Mouse (Mus musculus): ENCODE data around the gene Zswim4. TPM values are rescaled to one million over a fixed set of nuclear protein-coding genes. Genes with fewer than 3 reads are reported as not detected.
A peak's percentile ranks its signal among the peaks of the same experiment; 100 is the strongest.

Gene Zswim4
- polyA plus RNA-seq, 1 experiment from 2014 or later, result 2.8 TPM

DNA sequence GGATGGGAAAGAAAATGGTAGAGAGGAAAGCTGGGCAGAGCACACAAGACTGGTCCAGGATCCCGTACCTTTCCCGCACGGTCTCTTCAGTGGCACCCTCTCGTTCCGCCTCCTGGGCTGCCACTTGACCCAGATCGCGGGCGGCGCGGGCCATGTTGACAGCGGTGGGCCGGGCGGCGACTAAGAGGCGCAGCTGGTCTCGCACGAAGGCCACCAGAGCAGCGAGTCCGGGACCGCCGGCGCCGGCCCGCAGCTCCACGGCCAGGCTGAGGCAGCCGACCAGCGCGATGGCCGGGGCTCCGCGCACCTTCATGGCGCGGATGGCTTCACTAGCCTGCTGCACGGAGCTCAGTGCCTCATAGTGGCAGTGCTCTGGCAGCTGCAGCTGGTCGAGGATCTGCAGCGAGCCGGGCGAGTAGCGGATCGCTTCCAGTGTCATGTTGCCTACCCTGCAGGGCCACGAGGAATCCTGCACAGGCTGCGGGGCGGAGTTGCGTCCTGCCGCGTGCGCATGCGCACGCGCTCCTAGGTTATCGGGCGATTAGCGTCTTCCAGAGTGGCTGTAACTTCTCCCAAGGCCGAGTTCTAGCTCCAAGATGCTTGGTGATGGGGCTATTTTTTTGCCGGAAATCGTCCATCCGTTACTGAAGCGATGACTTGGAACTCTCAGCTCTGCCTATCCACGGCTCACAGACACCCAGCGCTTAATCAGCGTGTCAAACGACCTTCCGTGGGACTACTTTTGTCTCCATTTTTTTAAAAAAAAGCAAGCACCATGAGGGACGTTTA, 20.2 kb upstream of the Zswim4 start, which contains the start of gene Mri1:
TSS of gene Mri1 (minus strand) at position 505 of the 789 bp plus-strand sequence.
- H3K27me3 ChIP-seq (ENCODE audit: control insufficient read depth, insufficient read depth, low read depth, low read length), result no peaks in the 10 kb centered on the region
- peak within 1 kb of the TSS; percentile 100 for H3K4me2 ChIP-seq (ENCODE audit: low read depth, low read length)
- peak within 1 kb of the TSS; percentile 78 for H3K4me3 ChIP-seq (ENCODE audit: low read depth, low read length)
- peaks cover 10% of the 10 kb centered on the region for H3K36me3 ChIP-seq (ENCODE audit: control insufficient read depth, insufficient read depth)
- no peaks in the 10 kb centered on the region for H3K9me3 ChIP-seq (replicated peaks; ENCODE audit: control insufficient read depth, low read length)
- H3K4me1 ChIP-seq (ENCODE audit: control insufficient read depth, low read depth, low read length), result peaks cover 17% of the 10 kb centered on the region
- peak within 1 kb of the TSS; percentile 90 for H3K27ac ChIP-seq (ENCODE audit: low read length)
- H3K9ac ChIP-seq (ENCODE audit: low read depth, low read length), result peak within 1 kb of the TSS; percentile 78
- peak; percentile 92 for ATAC-seq (ENCODE audit: low read depth)
- under 1% methylated on average over 63 of the region's 64 CpGs for WGBS (ENCODE audit: insufficient replicate concordance)

DNA sequence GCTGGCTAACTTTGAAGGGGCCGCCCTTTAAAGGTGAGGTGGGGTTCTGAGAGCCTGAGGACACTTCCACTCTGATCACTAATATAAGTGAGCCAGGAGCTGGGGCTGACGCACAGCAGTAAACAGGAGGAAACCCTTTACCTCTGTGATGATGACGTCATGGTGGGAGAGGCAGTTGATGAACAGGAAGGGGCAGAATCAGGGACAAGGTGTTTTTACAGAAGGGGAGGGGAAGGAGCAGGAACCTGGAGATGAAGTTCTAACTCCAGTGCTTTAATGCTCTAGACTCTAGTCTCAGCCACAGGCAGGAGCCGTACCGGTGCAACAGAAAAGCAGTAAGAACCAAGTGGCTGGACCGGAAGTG, 19.6 kb upstream of the Zswim4 start:
- peaks cover 8% of the 10 kb centered on the region for H3K36me3 ChIP-seq (ENCODE audit: control insufficient read depth, insufficient read depth)
- peak overlapping the region; percentile 90 for H3K27ac ChIP-seq (ENCODE audit: low read length)
- H3K9ac ChIP-seq (ENCODE audit: low read depth, low read length), result peak overlapping the region; percentile 78
- no peaks in the 10 kb centered on the region for H3K27me3 ChIP-seq (ENCODE audit: control insufficient read depth, insufficient read depth, low read depth, low read length)
- peak overlapping the region; percentile 100 for H3K4me2 ChIP-seq (ENCODE audit: low read depth, low read length)
- WGBS (ENCODE audit: insufficient replicate concordance), result 11% methylated on average over 6 of the region's 6 CpGs
- no peaks in the 10 kb centered on the region for H3K9me3 ChIP-seq (replicated peaks; ENCODE audit: control insufficient read depth, low read length)
- H3K4me3 ChIP-seq (ENCODE audit: low read depth, low read length), result peak overlapping the region; percentile 78
- H3K4me1 ChIP-seq (ENCODE audit: control insufficient read depth, low read depth, low read length), result peaks cover 17% of the 10 kb centered on the region
- ATAC-seq (ENCODE audit: low read depth), result peak; percentile 31

DNA sequence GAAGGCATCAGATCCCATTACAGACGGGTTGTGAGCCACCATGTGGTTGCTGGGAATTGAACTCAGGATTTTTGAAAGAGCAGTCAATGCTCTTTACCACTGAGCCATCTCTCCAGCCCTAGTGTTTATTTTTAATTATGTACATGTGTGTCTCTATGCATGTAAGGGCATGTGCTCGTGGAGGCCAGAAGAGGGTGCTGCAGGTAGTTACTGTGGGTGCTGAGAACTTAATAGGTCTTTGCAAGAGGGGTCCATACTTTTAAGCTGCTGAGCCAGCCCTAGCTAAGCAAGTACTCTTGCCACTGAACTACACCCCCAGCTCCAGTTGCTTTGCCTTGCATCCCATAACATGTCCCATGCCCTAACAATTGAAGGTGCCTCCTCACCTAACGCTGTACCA, 19.0 kb upstream of the Zswim4 start:
- WGBS (ENCODE audit: insufficient replicate concordance), result 68% methylated on average over 3 of the region's 3 CpGs
- H3K27me3 ChIP-seq (ENCODE audit: control insufficient read depth, insufficient read depth, low read depth, low read length), result no peaks in the 10 kb centered on the region
- H3K4me3 ChIP-seq (ENCODE audit: low read depth, low read length), result peak overlapping the region; percentile 78
- H3K36me3 ChIP-seq (ENCODE audit: control insufficient read depth, insufficient read depth), result peaks cover 8% of the 10 kb centered on the region
- no peak overlapping the region for H3K9ac ChIP-seq (ENCODE audit: low read depth, low read length)
- no peak for ATAC-seq (ENCODE audit: low read depth)
- H3K9me3 ChIP-seq (replicated peaks; ENCODE audit: control insufficient read depth, low read length), result no peaks in the 10 kb centered on the region
- peak overlapping the region; percentile 100 for H3K4me2 ChIP-seq (ENCODE audit: low read depth, low read length)
- H3K27ac ChIP-seq (ENCODE audit: low read length), result no peak overlapping the region; the same call in 1 of the 2 replicates
- peaks cover 17% of the 10 kb centered on the region for H3K4me1 ChIP-seq (ENCODE audit: control insufficient read depth, low read depth, low read length)

DNA sequence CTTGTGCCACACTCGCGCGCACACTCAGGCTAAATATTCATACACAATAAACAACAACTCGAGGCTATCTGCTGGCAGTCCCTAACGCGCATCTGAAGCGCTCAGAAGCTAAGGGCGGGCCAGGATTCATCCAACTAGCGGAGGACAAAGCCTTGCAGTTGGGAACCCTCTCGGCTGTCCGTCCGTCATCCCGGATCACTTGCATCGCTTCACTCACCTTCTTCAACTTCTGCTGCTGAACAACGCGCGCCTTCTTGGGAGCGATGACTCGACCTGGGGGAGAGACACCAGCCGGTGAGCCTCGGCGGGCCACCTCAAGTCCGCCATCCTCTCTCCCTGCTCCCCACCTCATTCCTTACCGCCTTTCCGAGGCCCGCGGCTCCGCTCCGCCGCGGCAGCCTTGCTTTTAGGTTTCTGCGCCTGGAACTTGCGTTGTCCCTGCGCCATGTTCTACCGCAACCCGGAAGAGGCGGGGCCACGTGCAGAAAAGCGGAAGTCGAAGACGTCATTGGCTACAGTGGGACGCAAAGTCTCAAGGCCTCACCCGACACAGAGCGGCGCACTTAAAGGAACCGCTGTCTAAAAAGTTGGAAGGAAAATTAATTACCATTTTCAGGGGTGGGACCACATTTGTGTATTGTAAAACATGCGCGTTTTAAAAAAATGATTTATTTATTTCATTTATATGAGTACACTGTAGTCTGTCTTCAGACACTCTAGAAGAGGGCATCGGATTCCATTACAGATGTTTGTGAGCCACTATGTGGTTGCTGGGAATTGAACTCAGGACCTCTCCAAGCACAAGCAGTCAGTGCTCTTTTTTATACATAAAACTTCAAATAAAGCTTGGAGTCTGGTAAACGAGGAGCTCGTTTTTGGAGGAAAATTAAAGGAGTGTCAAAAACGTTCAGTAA, 12.7 kb upstream of the Zswim4 start, which contains the start of gene D8Ertd738e:
TSS of gene D8Ertd738e (minus strand) at position 463 of the 914 bp plus-strand sequence.
- peak within 1 kb of the TSS; percentile 75 for H3K4me3 ChIP-seq (ENCODE audit: low read depth, low read length)
- peaks cover 17% of the 10 kb centered on the region for H3K36me3 ChIP-seq (ENCODE audit: control insufficient read depth, insufficient read depth)
- H3K27ac ChIP-seq (ENCODE audit: low read length), result peak within 1 kb of the TSS; percentile 75
- H3K9ac ChIP-seq (ENCODE audit: low read depth, low read length), result peak within 1 kb of the TSS; percentile 80
- H3K4me1 ChIP-seq (ENCODE audit: control insufficient read depth, low read depth, low read length), result peaks cover 9% of the 10 kb centered on the region
- H3K27me3 ChIP-seq (ENCODE audit: control insufficient read depth, insufficient read depth, low read depth, low read length), result no peaks in the 10 kb centered on the region
- ATAC-seq (ENCODE audit: low read depth), result peak; percentile 97
- WGBS (ENCODE audit: insufficient replicate concordance), result 4% methylated on average over 52 of the region's 52 CpGs
- H3K4me2 ChIP-seq (ENCODE audit: low read depth, low read length), result peak within 1 kb of the TSS; percentile 80
- H3K9me3 ChIP-seq (replicated peaks; ENCODE audit: control insufficient read depth, low read length), result no peaks in the 10 kb centered on the region

DNA sequence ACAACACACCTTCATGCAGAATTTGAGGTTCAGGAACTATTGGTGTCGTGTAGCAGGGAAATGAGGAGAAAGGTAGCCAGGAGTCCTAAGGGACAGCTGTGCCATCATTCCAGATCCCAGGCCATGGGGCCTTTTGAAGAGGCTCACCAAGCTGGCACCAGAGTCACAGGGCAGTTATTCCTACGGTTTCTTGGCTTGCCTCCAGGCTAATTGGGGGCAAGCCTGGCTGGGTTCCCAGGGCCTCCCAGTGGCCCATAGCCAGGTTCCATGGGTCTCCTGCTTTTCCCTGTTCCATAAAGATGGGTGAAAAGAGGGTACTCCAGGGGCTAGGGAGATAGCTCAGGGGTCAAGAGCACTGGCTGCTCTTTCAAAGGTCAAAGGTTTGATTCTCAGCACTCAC, 5.0 kb upstream of the Zswim4 start:
- 58% methylated on average over 2 of the region's 2 CpGs for WGBS (ENCODE audit: insufficient replicate concordance)
- H3K4me1 ChIP-seq (ENCODE audit: control insufficient read depth, low read depth, low read length), result peaks cover 6% of the 10 kb centered on the region
- H3K36me3 ChIP-seq (ENCODE audit: control insufficient read depth, insufficient read depth), result peaks cover 13% of the 10 kb centered on the region
- no peak overlapping the region for H3K9ac ChIP-seq (ENCODE audit: low read depth, low read length)
- no peaks in the 10 kb centered on the region for H3K27me3 ChIP-seq (ENCODE audit: control insufficient read depth, insufficient read depth, low read depth, low read length)
- no peak overlapping the region for H3K27ac ChIP-seq (ENCODE audit: low read length)
- no peaks in the 10 kb centered on the region for H3K9me3 ChIP-seq (replicated peaks; ENCODE audit: control insufficient read depth, low read length)
- no peak for ATAC-seq (ENCODE audit: low read depth)
- H3K4me3 ChIP-seq (ENCODE audit: low read depth, low read length), result no peak overlapping the region
- no peak overlapping the region for H3K4me2 ChIP-seq (ENCODE audit: low read depth, low read length)

DNA sequence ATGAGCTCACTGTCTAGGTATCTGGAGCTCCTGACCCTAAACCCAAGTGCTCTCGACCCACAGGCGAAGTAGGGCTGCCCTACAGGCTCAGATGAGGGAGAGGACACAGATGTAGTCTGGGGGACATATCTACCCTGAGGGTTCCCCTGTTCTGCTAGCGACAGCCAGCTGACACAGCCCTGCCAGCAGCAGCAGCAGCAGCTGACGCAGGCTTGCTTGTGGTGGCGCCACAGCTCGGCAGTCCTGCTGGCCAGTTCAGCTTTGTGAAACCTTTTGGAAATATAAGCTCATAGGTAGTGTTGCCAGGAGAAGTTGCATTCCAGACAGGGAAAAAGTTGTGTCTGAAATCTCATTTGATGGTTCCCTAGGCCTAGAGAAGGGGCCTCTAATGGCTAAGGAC, 4.3 kb upstream of the Zswim4 start:
- Histone ChIP-seq H3K36me3 (ENCODE audit: control insufficient read depth, insufficient read depth) (peaks cover 8% of the 10 kb centered on the region), H3K9ac (ENCODE audit: low read depth, low read length) (no peak overlapping the region), H3K4me1 (ENCODE audit: control insufficient read depth, low read depth, low read length) (peaks cover 10% of the 10 kb centered on the region), H3K4me2 (ENCODE audit: low read depth, low read length) (no peak overlapping the region), H3K4me3 (ENCODE audit: low read depth, low read length) (no peak overlapping the region), H3K9me3 (replicated peaks; ENCODE audit: control insufficient read depth, low read length) (no peaks in the 10 kb centered on the region), H3K27ac (ENCODE audit: low read length) (no peak overlapping the region), H3K27me3 (ENCODE audit: control insufficient read depth, insufficient read depth, low read depth, low read length) (no peaks in the 10 kb centered on the region)
- ATAC-seq (ENCODE audit: low read depth), result no peak
- WGBS (ENCODE audit: insufficient replicate concordance), result 52% methylated on average over 6 of the region's 6 CpGs

DNA sequence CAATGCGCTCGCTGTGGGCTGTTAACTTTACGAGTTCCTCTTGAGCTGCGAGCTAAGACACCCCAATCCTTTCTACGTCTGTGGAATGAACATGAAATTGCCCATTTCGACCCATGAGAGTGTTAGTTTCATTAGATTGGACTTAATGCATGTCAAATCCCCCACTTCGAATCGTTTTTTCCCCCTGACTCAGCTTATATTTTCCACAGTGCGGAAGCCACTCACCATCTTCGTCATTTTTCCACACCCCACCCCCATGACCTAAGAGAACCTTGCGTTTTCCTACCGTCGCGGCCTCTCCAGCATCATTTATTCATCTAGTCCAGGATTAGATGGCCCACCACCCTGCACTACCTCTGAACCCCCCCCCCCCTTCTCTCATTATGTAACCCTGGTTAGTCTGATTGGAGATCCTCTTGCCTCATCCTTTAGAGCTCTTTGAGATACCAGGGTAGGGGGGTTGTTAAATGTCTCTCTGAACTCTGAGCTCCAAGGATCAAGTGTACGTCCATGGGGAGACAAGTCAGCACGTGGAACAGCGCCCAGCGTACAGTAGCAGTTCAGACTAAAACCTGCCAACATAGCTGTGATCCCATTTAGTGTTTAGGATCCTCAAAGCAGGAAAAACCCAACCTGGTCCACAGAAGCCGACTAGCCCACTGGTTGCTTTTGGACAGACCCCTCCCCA, 831 bp upstream of the Zswim4 start:
- Histone ChIP-seq H3K9ac (ENCODE audit: low read depth, low read length) (peak overlapping the region; percentile 78), H3K27ac (ENCODE audit: low read length) (peak overlapping the region; percentile 81), H3K9me3 (replicated peaks; ENCODE audit: control insufficient read depth, low read length) (no peaks in the 10 kb centered on the region), H3K36me3 (ENCODE audit: control insufficient read depth, insufficient read depth) (no peaks in the 10 kb centered on the region), H3K4me2 (ENCODE audit: low read depth, low read length) (peak overlapping the region; percentile 96), H3K4me1 (ENCODE audit: control insufficient read depth, low read depth, low read length) (peaks cover 18% of the 10 kb centered on the region), H3K4me3 (ENCODE audit: low read depth, low read length) (peak overlapping the region; percentile 82), H3K27me3 (ENCODE audit: control insufficient read depth, insufficient read depth, low read depth, low read length) (no peaks in the 10 kb centered on the region)
- 15% methylated on average over 19 of the region's 19 CpGs for WGBS (ENCODE audit: insufficient replicate concordance)
- ATAC-seq (ENCODE audit: low read depth), result no peak

DNA sequence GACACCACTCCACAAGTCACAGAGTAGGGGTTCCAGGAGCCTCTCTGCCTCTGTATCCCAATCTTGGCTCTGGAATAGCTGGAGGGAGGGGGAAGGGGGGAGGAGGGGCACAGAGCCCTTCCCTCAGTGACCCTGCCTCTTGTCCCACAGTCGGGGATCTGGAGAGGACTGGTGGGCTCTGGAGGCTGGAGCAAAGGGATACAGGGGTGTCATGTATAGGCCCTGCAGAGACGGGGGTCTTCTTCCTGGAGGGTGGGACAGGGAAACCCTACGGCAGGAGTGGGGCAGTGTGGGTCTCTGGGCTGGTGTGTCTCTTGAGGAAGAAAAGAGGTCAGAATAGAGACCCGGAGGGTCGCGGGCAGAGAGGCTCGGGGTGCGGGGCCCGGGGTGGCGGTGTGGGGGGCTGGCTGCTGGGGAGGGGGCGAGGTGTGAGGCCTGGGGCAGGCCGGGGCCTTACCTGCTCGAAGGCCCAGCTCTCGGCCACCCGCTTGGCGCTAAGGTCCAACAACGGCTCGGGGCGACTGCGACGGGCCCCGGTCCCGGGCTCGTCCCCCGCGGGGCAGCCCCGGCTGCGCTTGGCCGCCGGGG, 351 bp downstream of the Zswim4 start:
- no peaks in the 10 kb centered on the region for H3K36me3 ChIP-seq (ENCODE audit: control insufficient read depth, insufficient read depth)
- peak overlapping the region; percentile 88 for H3K4me3 ChIP-seq (ENCODE audit: low read depth, low read length)
- peak overlapping the region; percentile 62 for H3K27ac ChIP-seq (ENCODE audit: low read length)
- H3K4me2 ChIP-seq (ENCODE audit: low read depth, low read length), result peak overlapping the region; percentile 93
- no peaks in the 10 kb centered on the region for H3K9me3 ChIP-seq (replicated peaks; ENCODE audit: control insufficient read depth, low read length)
- H3K9ac ChIP-seq (ENCODE audit: low read depth, low read length), result peak overlapping the region; percentile 97
- no peak for ATAC-seq (ENCODE audit: low read depth)
- 0% methylated on average over 25 of the region's 30 CpGs for WGBS (ENCODE audit: insufficient replicate concordance)
- H3K4me1 ChIP-seq (ENCODE audit: control insufficient read depth, low read depth, low read length), result peaks cover 18% of the 10 kb centered on the region
- H3K27me3 ChIP-seq (ENCODE audit: control insufficient read depth, insufficient read depth, low read depth, low read length), result no peaks in the 10 kb centered on the region
